Mouse (Mus musculus) megakaryocyte, adult 5-6 weeks (primary cell): ENCODE measurements around the gene Stip1. TPM values are rescaled to one million over a fixed set of nuclear protein-coding genes. Genes with fewer than 3 reads are reported as not detected.
A peak's percentile ranks its signal among the peaks of the same experiment; 100 is the strongest.
"Not testable (repeated sequence)": the region's sequence is repeated elsewhere in the genome, so short reads cannot be mapped to it uniquely, and the experiment has no call there.

Experiments
- ATAC-seq: 2 replicates; pipeline ENCODE4 v1.8.0; 2016; ENCODE audit warnings: mild to moderate bottlenecking, inconsistent platforms; ENCODE audit not compliant: poor library complexity, severe bottlenecking
- total RNA-seq, 2 experiments: library from RNA; stranded (forward) in 1 of 2; stranded (reverse) in 1 of 2; fragments of 153-499, 151-499 nt in 1 of 2; fragments of 221-1000, 200-1000 nt in 1 of 2; gene quantifications; 2 replicates each; pipeline versions ENCODE4 v1.2.3 to v1.2.4; 2015 to 2017

Gene Stip1
- total RNA-seq (2015) (90.4 and 95.8 TPM in 2 replicates), total RNA-seq (2017) (102 and 115 TPM in 2 replicates)

- peak; percentile 97 for ATAC-seq
These were observed at the start of gene Stip1 for GRCm38 (mm10) chr19:7039841-7040636. Gene Stip1 (minus strand): TSS chr19:7039967.

- no peak for ATAC-seq
These were observed 49.3 kb upstream of the Stip1 start for GRCm38 (mm10) chr19:7089050-7089449.

- ATAC-seq, result no peak
These were observed 48.8 kb upstream of the Stip1 start for GRCm38 (mm10) chr19:7088558-7088957.

- no peak for ATAC-seq
These were observed 45.0 kb upstream of the Stip1 start for GRCm38 (mm10) chr19:7084734-7085133.

- no peak for ATAC-seq
These were observed 43.4 kb upstream of the Stip1 start for GRCm38 (mm10) chr19:7083035-7083794.

GRCm38 (mm10) chr19:7081516-7082266 lies 41.9 kb upstream of the Stip1 start:
- ATAC-seq, result no peak

GRCm38 (mm10) chr19:7078271-7078670 lies 38.5 kb upstream of the Stip1 start:
- ATAC-seq, result no peak

GRCm38 (mm10) chr19:7077666-7078065 lies 37.9 kb upstream of the Stip1 start:
- ATAC-seq, result no peak

GRCm38 (mm10) chr19:7075336-7075735 lies 35.6 kb upstream of the Stip1 start:
- ATAC-seq, result not testable (repeated sequence)

GRCm38 (mm10) chr19:7073997-7074781 lies 34.4 kb upstream of the Stip1 start:
- no peak for ATAC-seq

GRCm38 (mm10) chr19:7072221-7072620 lies 32.5 kb upstream of the Stip1 start:
- no peak for ATAC-seq

- no peak for ATAC-seq
These were observed 31.0 kb upstream of the Stip1 start for GRCm38 (mm10) chr19:7070775-7071174.

- ATAC-seq, result no peak
These were observed 30.3 kb upstream of the Stip1 start for GRCm38 (mm10) chr19:7069781-7070763.

GRCm38 (mm10) chr19:7068661-7069531 lies 29.1 kb upstream of the Stip1 start:
- ATAC-seq, result no peak

- ATAC-seq, result peak; percentile 67
These were observed 28.4 kb upstream of the Stip1 start for GRCm38 (mm10) chr19:7068136-7068535.

- no peak for ATAC-seq
These were observed 27.7 kb upstream of the Stip1 start for GRCm38 (mm10) chr19:7067344-7068050.

GRCm38 (mm10) chr19:7066828-7067342 lies 27.1 kb upstream of the Stip1 start:
- no peak for ATAC-seq
